Mouse (Mus musculus): ENCODE data around the gene Osmr.

Osmr gene

GRCm38 (mm10) chr15:6874601-6875019, at the start of gene Osmr:
TSS of gene Osmr (minus strand) at chr15:6874969.
- DNase-seq (ENCODE audit: low spot score in 2 of 2) = no peak

GRCm38 (mm10) chr15:6919406-6919805, 44.6 kb upstream of the Osmr start:
- no peak for DNase-seq (ENCODE audit: low spot score in 2 of 2)

DNA sequence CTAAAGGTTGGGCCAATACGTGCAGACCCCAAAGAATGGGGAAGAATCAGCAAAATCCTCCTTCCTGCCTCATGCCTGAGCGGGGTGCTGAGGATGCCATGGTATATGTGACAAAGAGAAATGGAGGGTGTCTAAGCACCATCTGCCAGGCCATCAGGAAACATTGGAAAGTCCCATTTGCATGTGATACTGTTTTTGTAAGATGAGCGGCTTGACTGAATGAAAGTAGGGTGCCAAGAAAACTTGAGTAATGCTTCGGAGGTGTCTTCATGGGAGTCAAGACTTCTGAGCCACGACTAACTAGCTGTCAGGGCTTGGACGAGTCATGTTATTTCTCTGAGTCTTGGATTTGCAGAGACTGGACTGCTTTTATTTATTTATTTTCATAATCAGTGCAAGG, 39.4 kb upstream of the Osmr start:
- DNase-seq (ENCODE audit: low spot score in 2 of 2) = no peak

DNA sequence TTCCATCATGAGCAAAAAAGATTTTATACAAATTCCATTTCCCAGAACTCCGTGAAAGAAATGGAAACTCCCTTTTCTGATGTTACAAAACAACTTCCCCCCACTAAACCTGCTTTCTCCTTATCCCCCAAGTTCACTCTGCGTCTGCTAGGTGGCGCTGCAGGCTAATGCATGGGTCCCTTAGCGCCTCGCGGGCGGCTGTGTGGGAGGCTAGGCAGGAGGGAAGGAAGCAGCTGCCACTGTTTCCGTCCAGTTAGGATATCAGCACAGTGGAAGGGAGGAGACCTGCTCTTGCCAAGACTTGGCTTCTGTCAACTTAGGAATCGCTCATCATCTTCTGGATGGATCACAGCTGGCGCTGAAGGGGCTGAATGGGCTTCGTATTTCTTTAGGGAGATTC, 34.9 kb upstream of the Osmr start:
- DNase-seq (ENCODE audit: low spot score in 2 of 2) = peak; percentile 89 to 94

DNA sequence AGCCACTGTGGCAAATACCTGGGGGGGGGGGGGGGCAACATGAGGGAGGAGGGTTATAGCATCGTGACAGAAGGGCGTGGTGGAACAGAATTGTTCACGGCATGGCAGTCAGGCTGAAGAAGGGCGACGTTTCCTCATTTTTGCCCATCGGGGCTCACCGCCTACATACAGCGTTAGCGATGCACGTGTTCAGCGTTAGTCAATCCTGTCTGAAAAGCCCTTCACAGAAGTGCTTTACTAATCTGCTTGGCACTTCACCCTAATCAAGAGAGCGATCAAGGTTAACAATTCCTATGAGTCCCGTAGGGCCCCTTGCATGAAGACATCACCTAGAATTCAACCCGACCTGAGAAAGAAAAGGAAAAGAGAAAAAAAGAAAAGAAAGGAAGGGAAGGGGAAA, 34.3 kb upstream of the Osmr start:
- no peak for DNase-seq (ENCODE audit: low spot score in 2 of 2)

- no peak for DNase-seq (ENCODE audit: low spot score in 2 of 2)
Observed at GRCm38 (mm10) chr15:6908601-6909000, 33.8 kb upstream of the Osmr start.

GRCm38 (mm10) chr15:6906260-6907047, 31.7 kb upstream of the Osmr start:
- DNase-seq (ENCODE audit: low spot score in 2 of 2) = no peak

GRCm38 (mm10) chr15:6905726-6906125, 31.0 kb upstream of the Osmr start:
- no peak for DNase-seq (ENCODE audit: low spot score in 2 of 2)

DNA sequence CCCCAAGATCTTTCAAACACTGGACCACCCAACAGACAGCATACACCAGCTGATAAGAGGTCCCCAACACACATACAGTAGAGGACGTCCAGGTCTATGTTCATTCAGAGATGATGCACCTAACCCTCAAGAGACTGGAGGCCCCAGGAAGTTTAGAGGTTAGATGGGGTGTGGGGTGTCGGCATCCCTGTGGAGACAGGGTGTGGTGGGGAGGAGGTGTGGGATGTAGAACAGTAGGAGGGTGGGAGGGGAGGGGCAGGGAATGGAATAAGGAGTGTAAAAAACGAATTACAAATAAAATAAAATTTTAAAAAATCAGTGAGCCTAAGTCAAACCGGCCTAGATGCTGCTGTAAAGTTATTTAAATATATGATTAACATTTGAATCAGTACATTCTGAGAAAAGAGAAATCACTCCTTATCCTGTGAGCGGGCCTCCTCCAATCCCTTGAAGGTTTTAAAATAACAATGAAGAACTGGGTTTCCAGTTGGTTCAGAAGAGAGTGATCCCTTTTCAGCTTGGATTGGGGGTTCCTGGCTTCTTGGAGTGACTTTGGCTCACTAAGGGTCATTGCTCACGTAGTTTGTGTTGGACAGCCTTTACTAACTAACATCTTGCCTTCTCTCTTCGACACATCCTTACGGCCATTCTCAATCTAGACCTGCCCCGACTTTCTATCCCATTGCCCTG, 28.7 kb upstream of the Osmr start:
- DNase-seq (ENCODE audit: low spot score in 2 of 2) = no peak

GRCm38 (mm10) chr15:6901982-6902639, 27.3 kb upstream of the Osmr start:
- no peak for DNase-seq (ENCODE audit: low spot score in 2 of 2)

- no peak for DNase-seq (ENCODE audit: low spot score in 2 of 2)
Observed at GRCm38 (mm10) chr15:6901236-6901635, 26.5 kb upstream of the Osmr start.

DNA sequence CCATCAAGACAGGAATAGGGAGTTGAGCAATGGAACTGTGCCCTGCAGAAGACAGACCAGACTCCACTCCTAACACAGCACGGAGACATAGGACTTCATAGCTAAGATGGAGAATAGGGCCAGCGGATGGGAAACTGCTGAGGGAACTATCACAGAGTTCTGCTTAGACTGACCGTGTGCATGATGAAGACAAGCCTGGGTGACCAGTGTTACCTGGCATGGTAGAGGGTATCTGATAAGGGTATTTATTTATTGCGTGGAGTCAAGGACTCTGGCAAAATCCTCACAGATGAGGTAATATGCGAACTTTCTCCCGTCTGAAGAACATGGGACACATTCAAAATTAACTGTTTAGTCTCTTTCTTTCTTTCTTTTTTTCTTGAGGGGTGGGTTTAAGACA, 9.5 kb upstream of the Osmr start:
- DNase-seq (ENCODE audit: low spot score in 2 of 2) = no peak

- peak in 1 of 2 experiments; percentile 65 for DNase-seq (ENCODE audit: low spot score in 2 of 2)
Observed at GRCm38 (mm10) chr15:6883816-6884215, 9.0 kb upstream of the Osmr start.

GRCm38 (mm10) chr15:6883091-6883490, 8.3 kb upstream of the Osmr start:
- peak; percentile 46 to 47 for DNase-seq (ENCODE audit: low spot score in 2 of 2)

DNA sequence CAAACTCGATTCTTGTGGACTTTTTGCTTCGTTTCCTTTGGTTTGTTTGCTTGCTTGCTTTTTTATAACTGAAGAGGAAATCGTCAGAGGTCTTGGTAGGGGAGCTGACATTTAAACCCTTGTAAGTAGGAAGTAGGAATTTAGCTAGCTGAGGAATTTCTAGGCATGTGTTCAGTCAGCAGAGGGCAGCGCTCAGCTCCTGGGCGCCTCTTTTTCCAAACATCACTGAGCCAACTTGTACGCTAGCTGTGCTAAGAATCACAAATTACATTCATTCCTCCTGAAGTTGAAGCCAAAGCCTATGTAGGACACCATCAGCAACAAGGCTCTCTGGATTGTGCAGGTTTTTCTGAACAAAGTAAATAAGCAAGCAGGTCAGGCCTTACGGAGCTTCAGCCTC, 7.4 kb upstream of the Osmr start:
- DNase-seq (ENCODE audit: low spot score in 2 of 2) = peak; percentile 68 to 70

- no peak for DNase-seq (ENCODE audit: low spot score in 2 of 2)
Observed at GRCm38 (mm10) chr15:6881211-6881610, 6.4 kb upstream of the Osmr start.

GRCm38 (mm10) chr15:6873807-6874600, 765 bp downstream of the Osmr start:
- DNase-seq (ENCODE audit: low spot score in 2 of 2) = no peak

GRCm38 (mm10) chr15:6873154-6873806, 1.5 kb downstream of the Osmr start:
- DNase-seq (ENCODE audit: low spot score in 2 of 2) = no peak

GRCm38 (mm10) chr15:6871621-6872359, 3.0 kb downstream of the Osmr start:
- no peak for DNase-seq (ENCODE audit: low spot score in 2 of 2)

DNA sequence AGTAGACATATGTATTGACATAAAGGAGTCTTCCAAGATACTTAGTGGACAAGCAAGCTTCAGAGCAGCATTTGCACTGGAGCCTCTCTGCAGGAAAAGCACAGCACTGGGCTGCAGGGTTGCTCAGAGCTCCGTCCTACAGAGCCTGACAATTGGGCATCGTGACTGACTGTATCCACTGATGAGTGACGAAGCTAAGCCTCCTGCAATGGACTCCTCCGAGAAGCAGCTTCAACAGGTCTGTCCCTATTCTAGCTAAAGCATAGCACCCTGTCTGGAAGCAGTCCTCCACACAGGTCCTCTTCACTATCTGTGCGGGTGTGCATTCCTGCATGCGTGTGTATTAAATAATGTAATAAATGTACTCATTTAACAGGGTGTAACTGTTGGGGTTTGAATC, 7.9 kb downstream of the Osmr start:
- DNase-seq (ENCODE audit: low spot score in 2 of 2) = no peak

GRCm38 (mm10) chr15:6862125-6862524, 12.6 kb downstream of the Osmr start:
- no peak for DNase-seq (ENCODE audit: low spot score in 2 of 2)

All from right cerebral cortex, postnatal 10 days (tissue).